Mouse (Mus musculus): ENCODE data around the gene Hfe2. TPM values are rescaled to one million over a fixed set of nuclear protein-coding genes. Genes with fewer than 3 reads are reported as not detected.

The Hfe2 gene
- polyA plus RNA-seq, 1 experiment from 2014 or later, result 7.9 TPM

DNA sequence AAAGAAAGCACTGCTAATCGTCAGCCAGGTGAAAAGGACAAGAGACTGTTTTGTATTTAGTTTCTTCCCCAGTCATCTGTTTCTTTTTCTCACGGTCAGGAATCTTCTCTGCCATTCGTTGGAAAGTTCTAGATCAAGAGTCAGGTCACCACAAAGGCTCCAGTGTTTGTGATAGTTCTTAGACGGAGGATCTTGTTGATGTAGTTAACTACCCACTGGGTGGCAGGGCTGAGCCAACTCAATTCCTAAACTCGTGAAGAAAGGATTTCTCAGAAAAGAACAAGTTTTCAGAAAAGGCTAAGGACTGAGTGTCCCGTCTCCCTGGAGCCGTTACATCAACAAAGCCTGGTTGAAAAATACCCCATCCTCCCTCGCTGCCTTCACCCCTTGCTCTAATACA lies 26.2 kb downstream of the Hfe2 start:
- H3K4me2 ChIP-seq, result no peak overlapping the region
- no peak overlapping the region for H3K27ac ChIP-seq (ENCODE audit: poor library complexity, severe bottlenecking)
- no peak for ATAC-seq (ENCODE audit: insufficient number of reproducible peaks, low FRiP score)
- H3K9me3 ChIP-seq (replicated peaks), result no peaks in the 10 kb centered on the region
- no peak overlapping the region for H3K9ac ChIP-seq
- WGBS, result 14% methylated on average over 8 of the region's 8 CpGs
- no peaks in the 10 kb centered on the region for H3K36me3 ChIP-seq
- no peaks in the 10 kb centered on the region for H3K27me3 ChIP-seq (replicated peaks)
- no peak overlapping the region for H3K4me3 ChIP-seq
- peaks cover 53% of the 10 kb centered on the region for H3K4me1 ChIP-seq (replicated peaks)

DNA sequence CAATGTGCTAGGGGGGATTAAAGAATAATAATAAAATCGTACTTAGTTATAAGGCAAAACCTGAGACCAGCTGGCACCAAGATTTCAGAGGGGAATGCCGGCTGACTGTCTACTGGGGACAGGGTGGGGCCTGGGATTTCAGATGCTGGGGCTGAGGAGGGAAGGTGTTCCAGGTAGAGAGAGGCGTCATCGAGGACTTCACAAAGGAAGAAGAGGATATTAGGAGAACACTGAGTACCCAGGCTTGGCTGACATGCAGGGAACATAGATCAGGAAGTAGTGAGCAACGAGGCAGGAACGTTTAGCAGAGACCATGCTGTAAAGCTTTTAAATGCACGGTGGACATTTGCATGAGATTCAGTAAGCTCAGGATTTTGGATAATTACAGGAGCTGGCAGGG lies 26.9 kb downstream of the Hfe2 start:
- Histone ChIP-seq H3K4me1 (replicated peaks) (peaks cover 56% of the 10 kb centered on the region), H3K27ac (ENCODE audit: poor library complexity, severe bottlenecking) (no peak overlapping the region), H3K27me3 (replicated peaks) (no peaks in the 10 kb centered on the region), H3K4me3 (no peak overlapping the region), H3K36me3 (no peaks in the 10 kb centered on the region), H3K4me2 (no peak overlapping the region), H3K9ac (no peak overlapping the region), H3K9me3 (replicated peaks) (no peaks in the 10 kb centered on the region)
- ATAC-seq (ENCODE audit: insufficient number of reproducible peaks, low FRiP score), result no peak
- WGBS, result 64% methylated on average over 7 of the region's 7 CpGs

GRCm38 (mm10) chr3:96553601-96554000 lies 28.6 kb downstream of the Hfe2 start:
- Histone ChIP-seq H3K36me3 (no peaks in the 10 kb centered on the region), H3K27ac (ENCODE audit: poor library complexity, severe bottlenecking) (no peak overlapping the region), H3K9me3 (replicated peaks) (no peaks in the 10 kb centered on the region), H3K4me2 (no peak overlapping the region), H3K9ac (no peak overlapping the region), H3K4me3 (no peak overlapping the region), H3K4me1 (replicated peaks) (peaks cover 46% of the 10 kb centered on the region), H3K27me3 (replicated peaks) (no peaks in the 10 kb centered on the region)
- ATAC-seq (ENCODE audit: insufficient number of reproducible peaks, low FRiP score), result no peak
- 70% methylated on average over 6 of the region's 6 CpGs for WGBS

DNA sequence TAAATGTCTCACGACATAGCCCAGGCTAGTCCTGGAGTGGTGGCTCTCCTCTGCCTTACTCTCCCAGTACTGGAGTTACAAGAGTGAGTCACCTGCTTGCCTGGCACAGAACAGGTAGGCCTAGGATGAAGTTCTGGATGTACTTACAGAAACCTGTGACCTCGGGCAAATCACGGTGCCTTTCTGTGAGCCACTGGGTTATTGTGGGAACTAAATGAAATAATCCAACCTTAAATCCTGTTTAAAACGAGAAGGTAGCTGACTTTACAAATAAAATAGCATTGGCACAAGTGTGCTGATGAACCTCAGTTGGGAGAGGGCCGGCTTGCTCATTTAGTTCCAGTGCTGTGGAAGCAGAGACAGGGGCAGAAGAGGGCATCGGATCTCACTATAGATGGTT lies 29.3 kb downstream of the Hfe2 start:
- H3K9ac ChIP-seq, result no peak overlapping the region
- no peak overlapping the region for H3K27ac ChIP-seq (ENCODE audit: poor library complexity, severe bottlenecking)
- H3K27me3 ChIP-seq (replicated peaks), result no peaks in the 10 kb centered on the region
- H3K4me2 ChIP-seq, result no peak overlapping the region
- 79% methylated on average over 6 of the region's 6 CpGs for WGBS
- no peak for ATAC-seq (ENCODE audit: insufficient number of reproducible peaks, low FRiP score)
- peaks cover 4% of the 10 kb centered on the region for H3K36me3 ChIP-seq
- H3K9me3 ChIP-seq (replicated peaks), result no peaks in the 10 kb centered on the region
- H3K4me3 ChIP-seq, result no peak overlapping the region
- peaks cover 42% of the 10 kb centered on the region for H3K4me1 ChIP-seq (replicated peaks)

DNA sequence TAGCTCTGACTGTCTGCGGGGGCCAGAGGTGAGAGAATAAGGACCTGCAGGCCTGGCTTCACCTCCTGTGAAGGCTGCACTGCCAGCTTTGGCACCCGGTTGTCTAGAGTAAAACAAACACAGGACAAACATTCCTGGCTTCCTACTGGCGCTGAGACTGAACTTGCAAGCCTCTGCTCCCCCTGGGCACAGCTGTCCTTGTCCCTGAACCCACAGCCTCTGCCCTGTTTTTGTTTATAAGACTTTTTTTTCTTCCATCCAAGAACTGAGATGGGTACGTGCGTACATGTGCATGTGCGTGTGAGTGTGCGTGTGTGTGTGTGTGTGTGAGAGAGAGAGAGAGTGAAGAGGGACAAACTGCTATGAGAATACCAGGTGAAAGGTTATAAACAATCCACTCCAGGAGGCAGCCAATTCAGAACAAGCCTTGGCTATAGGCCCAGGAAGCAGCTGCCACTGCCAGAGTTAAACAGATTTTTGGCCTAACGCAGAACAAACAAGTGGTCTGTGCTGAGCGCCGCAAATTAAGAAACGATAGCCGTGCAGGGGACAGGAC lies 30.1 kb downstream of the Hfe2 start:
- no peaks in the 10 kb centered on the region for H3K27me3 ChIP-seq (replicated peaks)
- H3K27ac ChIP-seq (ENCODE audit: poor library complexity, severe bottlenecking), result peak overlapping the region; percentile 97
- peaks cover 41% of the 10 kb centered on the region for H3K4me1 ChIP-seq (replicated peaks)
- no peak overlapping the region for H3K4me3 ChIP-seq
- H3K9me3 ChIP-seq (replicated peaks), result no peaks in the 10 kb centered on the region
- peaks cover 13% of the 10 kb centered on the region for H3K36me3 ChIP-seq
- WGBS, result 49% methylated on average over 12 of the region's 12 CpGs
- H3K9ac ChIP-seq, result peak overlapping the region; percentile 37; the same call in 1 of the 2 replicates
- H3K4me2 ChIP-seq, result no peak overlapping the region
- no peak for ATAC-seq (ENCODE audit: insufficient number of reproducible peaks, low FRiP score)

DNA sequence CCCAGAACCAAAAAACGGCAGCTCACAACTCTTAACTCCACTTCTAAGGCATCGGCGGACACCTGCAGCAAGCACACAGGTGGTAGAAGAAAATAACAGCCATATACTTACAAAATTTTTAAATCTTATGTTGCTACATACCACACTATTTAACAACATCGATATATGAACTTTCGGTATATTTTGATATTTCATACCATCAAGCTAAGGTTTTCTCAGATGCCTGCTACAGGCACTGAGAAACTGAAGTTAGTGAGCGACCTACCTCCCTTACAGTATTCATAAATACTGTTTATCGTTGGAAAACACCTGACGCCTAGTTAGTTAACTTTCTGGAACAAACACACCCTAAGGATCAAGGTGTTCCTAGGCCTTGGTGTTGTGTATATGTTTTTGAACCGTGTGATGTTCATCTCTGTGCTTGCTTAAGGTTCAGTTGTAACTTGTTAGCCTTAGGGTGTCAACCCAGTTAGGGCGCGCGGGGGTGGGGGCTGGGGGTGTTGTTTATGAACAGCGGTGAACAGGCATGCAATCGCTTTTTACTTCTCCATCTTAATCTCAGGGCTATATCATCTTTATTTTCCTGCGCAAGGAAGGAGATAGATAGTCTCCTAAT lies 31.1 kb downstream of the Hfe2 start:
- no peaks in the 10 kb centered on the region for H3K9me3 ChIP-seq (replicated peaks)
- peaks cover 23% of the 10 kb centered on the region for H3K36me3 ChIP-seq
- H3K4me3 ChIP-seq, result peak overlapping the region; percentile 78
- peak overlapping the region; percentile 92 for H3K4me2 ChIP-seq
- peaks cover 43% of the 10 kb centered on the region for H3K4me1 ChIP-seq (replicated peaks)
- WGBS, result 72% methylated on average over 15 of the region's 15 CpGs
- no peak for ATAC-seq (ENCODE audit: insufficient number of reproducible peaks, low FRiP score)
- H3K9ac ChIP-seq, result peak overlapping the region; percentile 86; the same call in 1 of the 2 replicates
- H3K27me3 ChIP-seq (replicated peaks), result no peaks in the 10 kb centered on the region
- H3K27ac ChIP-seq (ENCODE audit: poor library complexity, severe bottlenecking), result peak overlapping the region; percentile 97

DNA sequence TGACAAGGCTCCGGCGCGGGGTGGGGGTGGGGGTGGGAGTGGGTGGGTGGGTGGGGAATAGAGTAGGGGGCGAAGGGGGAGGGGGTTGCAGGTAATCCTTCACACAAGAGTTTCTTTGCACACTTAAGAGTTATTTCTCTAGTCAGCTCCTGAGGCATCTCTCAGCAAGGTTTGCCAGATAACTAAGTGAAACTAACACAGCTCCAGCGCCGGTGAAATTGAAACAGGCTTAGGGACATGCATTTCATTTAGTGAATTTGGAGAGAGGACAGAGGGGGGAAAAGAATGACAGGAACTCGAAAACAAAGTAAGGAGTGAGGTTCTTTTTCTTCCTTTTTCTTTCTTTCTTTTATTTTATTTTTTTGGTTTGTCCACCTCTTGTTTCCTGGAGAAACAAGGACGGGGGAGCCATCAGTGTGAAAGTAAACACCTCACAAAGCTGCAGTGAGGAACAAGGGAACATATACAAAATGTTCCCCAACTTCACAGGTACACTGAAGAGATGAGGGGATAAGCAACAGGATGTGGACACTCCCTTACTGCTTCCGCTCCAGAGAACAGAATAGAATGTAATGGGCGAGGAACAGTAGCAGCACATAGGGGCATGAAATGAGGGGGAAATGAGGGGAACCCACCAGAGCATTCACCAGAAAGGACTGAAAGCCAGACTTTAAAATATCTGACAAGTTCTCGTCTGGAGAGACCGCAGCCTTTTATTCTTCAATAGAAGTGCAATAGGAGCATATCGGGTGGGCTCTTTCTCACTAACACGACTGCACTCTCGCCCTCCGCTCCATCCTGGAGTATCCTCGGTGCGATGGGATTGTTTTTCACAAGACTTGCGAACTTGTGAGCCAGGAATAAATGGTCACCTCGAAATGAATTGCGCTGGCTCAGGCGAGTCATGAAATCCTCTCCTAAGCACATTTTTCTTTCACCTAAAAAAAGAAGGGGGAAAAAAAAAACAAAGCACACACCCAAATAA lies 32.0 kb downstream of the Hfe2 start:
- Histone ChIP-seq H3K27ac (ENCODE audit: poor library complexity, severe bottlenecking) (peak overlapping the region; percentile 97), H3K4me3 (peak overlapping the region; percentile 78), H3K9ac (peak overlapping the region; percentile 86), H3K4me2 (peak overlapping the region; percentile 92), H3K36me3 (peaks cover 30% of the 10 kb centered on the region), H3K27me3 (replicated peaks) (no peaks in the 10 kb centered on the region), H3K4me1 (replicated peaks) (peaks cover 43% of the 10 kb centered on the region), H3K9me3 (replicated peaks) (no peaks in the 10 kb centered on the region)
- WGBS, result 2% methylated on average over 22 of the region's 22 CpGs
- no peak for ATAC-seq (ENCODE audit: insufficient number of reproducible peaks, low FRiP score)

DNA sequence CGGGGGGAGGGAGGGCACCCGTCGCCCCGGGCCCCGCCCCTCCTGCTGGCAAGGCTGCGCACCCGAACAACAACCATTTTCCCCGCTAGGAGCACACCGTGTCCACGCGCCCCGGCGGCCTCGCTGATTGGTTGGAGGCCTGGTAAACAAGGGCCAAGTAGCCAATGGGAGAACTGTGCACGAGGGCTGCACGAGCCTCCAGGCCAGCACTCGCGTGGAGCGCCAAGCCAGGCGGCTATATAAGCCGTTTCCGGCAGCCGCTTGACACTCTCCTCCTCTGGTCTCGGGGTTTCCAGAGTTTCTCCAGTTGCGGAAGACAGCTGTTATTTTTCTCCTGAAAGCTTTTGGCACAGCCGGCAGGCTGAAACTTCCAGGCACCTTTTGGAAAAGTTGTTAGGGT lies 32.7 kb downstream of the Hfe2 start, which contains the start of gene Txnip:
TSS of gene Txnip (plus strand) at position 264 of the 400 bp plus-strand sequence.
- peak within 1 kb of the TSS; percentile 97 for H3K27ac ChIP-seq (ENCODE audit: poor library complexity, severe bottlenecking)
- H3K4me3 ChIP-seq, result peak within 1 kb of the TSS; percentile 78
- peak within 1 kb of the TSS; percentile 92 for H3K4me2 ChIP-seq
- H3K36me3 ChIP-seq, result peaks cover 31% of the 10 kb centered on the region
- peak within 1 kb of the TSS; percentile 93 for H3K9ac ChIP-seq
- no peaks in the 10 kb centered on the region for H3K9me3 ChIP-seq (replicated peaks)
- H3K27me3 ChIP-seq (replicated peaks), result no peaks in the 10 kb centered on the region
- WGBS, result 1% methylated on average over 26 of the region's 26 CpGs
- peak; percentile 99 for ATAC-seq (ENCODE audit: insufficient number of reproducible peaks, low FRiP score)
- peaks cover 45% of the 10 kb centered on the region for H3K4me1 ChIP-seq (replicated peaks)

- H3K27me3 ChIP-seq (replicated peaks), result no peaks in the 10 kb centered on the region
- peak overlapping the region; percentile 92 for H3K4me2 ChIP-seq
- under 1% methylated on average over 17 of the region's 17 CpGs for WGBS
- H3K4me1 ChIP-seq (replicated peaks), result peaks cover 45% of the 10 kb centered on the region
- peak overlapping the region; percentile 93 for H3K9ac ChIP-seq
- H3K4me3 ChIP-seq, result peak overlapping the region; percentile 78
- H3K36me3 ChIP-seq, result peaks cover 31% of the 10 kb centered on the region
- H3K27ac ChIP-seq (ENCODE audit: poor library complexity, severe bottlenecking), result peak overlapping the region; percentile 97
- ATAC-seq (ENCODE audit: insufficient number of reproducible peaks, low FRiP score), result no peak
- no peaks in the 10 kb centered on the region for H3K9me3 ChIP-seq (replicated peaks)
Measured at GRCm38 (mm10) chr3:96558159-96558558, 33.2 kb downstream of the Hfe2 start.

- 19% methylated on average over 10 of the region's 10 CpGs for WGBS
- peak overlapping the region; percentile 93 for H3K9ac ChIP-seq
- H3K9me3 ChIP-seq (replicated peaks), result no peaks in the 10 kb centered on the region
- H3K27me3 ChIP-seq (replicated peaks), result no peaks in the 10 kb centered on the region
- no peak for ATAC-seq (ENCODE audit: insufficient number of reproducible peaks, low FRiP score)
- H3K4me3 ChIP-seq, result peak overlapping the region; percentile 78
- peak overlapping the region; percentile 92 for H3K4me2 ChIP-seq
- peaks cover 31% of the 10 kb centered on the region for H3K36me3 ChIP-seq
- H3K4me1 ChIP-seq (replicated peaks), result peaks cover 47% of the 10 kb centered on the region
- peak overlapping the region; percentile 97 for H3K27ac ChIP-seq (ENCODE audit: poor library complexity, severe bottlenecking)
Measured at GRCm38 (mm10) chr3:96558668-96559196, 33.8 kb downstream of the Hfe2 start.

Measured in heart, embryonic 12.5 days (tissue).